Mouse (Mus musculus): ENCODE results near the gene Pnpla8. TPM values are rescaled to one million over a fixed set of nuclear protein-coding genes. Genes with fewer than 3 reads are reported as not detected.

The Pnpla8 gene
- 10.1 and 15.5 TPM in 2 replicates for polyA plus RNA-seq (2012; ENCODE audit: low replicate concordance)

DNA sequence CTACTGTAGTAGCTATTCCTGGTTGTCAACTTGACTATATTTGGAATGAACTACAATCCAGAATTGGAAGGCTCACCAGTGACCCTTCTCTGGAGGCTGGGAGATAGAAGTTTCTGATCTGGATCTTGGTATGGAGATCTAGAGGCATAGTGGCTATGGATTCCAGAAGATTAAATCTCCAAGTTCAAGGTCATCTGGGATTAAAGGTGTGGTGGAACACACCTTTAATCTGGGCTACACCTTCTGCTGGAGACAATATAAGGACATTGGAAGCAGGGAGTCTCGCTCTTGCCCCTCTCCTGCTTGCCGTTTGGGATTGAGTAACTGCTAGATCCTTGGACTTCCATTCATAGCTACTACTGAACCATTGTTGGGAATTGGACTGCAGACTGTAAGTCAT lies at the start of gene Pnpla8:
TSS of gene Pnpla8 (plus strand) at position 301 of the 400 bp plus-strand sequence.

DNA sequence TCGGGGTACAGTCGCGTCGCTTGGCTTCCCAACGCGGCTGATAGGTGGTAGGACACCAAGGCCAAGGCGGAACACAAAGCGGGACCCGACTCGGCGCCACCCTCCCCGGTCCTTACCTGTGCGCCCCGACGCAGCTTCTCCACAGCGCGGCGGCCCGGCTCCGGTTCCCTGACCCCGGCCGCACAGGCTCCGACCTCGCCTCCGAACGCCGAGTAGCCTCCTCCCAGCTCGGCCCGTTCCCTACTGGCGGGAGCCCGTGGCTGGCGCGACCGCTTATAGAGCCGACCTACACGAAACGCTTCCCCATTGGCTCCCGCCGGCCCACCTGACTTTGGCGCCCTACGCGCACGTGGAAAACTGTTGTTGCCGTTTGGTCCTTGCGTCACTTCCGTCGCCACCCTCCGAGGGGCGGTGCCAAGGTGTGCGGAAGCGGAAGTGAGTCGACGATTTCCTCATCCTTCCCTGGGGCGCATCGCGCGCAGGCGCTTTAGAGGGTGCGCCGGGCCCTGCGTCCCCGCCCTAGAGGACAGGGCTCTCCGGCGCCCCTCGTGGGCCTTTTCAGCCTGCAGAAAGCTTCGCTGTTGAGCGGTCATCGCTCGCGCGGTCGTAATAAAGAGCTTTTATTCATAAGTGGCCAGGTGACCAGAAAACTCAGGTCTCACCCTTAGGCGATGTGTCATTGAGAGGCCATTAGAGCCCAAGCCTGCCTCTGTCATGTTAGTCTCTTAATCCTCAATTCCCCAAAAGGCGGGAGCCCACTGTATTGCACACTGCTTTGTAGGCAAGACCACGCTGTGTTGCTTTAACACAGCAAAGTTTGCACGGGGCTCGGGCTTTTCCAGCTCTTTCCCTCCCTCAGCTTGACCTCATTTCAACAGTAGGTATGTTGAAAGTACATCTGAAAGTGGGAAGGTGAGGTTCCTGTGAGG lies 11.1 kb upstream of the Pnpla8 start, which contains the start of gene Dnajb9:
TSS of gene Dnajb9 (minus strand) at position 503 of the 929 bp plus-strand sequence.

DNA sequence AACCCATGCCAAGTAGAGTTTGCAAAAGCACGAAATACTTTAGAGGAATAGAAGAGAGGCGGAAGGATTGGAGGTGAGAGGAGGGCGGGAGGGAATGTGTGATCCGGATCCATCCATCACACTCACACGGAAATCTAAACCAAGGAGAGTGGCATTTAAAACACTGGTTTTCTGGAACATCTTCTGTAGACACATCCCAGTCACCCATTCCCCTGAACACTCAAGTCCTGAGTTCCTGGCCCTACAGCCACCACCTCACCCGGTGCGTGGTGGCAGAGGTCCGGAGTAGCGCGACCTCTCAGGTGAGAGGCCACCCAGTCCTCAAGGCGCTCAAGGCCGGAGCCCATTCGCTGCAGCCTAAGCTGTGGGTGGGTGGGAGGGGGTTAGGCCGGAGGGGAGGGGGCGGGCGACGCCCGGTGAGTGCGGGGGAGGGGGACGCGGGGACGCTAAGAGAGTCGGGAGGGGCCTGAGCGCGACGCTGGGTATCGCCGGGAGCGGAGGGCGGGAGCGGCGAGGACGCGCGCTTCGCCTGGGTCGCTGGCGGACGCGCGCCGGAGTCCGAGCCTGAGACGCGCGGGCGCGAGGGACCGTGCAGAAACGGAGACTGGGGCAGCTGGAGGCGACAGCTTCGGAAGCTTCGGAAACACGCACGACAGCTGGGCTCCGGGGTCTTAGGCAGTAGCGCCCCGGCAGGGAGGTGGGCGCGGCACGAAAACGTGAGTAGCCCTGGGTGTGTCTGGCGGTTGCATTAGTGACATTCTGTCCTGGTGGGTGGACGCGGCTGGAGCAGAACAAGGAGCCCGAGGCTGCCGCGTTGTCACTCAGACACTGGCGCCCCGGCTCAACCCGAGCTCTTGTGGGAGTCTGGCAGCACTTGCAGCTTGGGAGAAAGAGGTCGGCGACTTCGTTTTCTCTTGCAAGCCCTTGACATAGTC lies 107.5 kb downstream of the Pnpla8 start, which contains the start of gene Nrcam:
TSS of gene Nrcam (plus strand) at position 505 of the 935 bp plus-strand sequence.

Other genes with a start within 250 kb of the Pnpla8 start
- 13.6 and 14.8 TPM in 2 replicates for gene Dnajb9, start 11.0 kb upstream of the Pnpla8 start, polyA plus RNA-seq (2012; ENCODE audit: low replicate concordance)
- 0.02 and 0.07 TPM in 2 replicates for gene Nrcam, start 107.5 kb downstream of the Pnpla8 start, polyA plus RNA-seq (2012; ENCODE audit: low replicate concordance)

Data from hematopoietic multipotent progenitor cell, adult 10-12 weeks (in vitro differentiated cells).